Mouse (Mus musculus): ENCODE measurements around the gene Larp6.

GRCm38 (mm10) chr9:60718284-60718683 is 5.5 kb downstream of the Larp6 start:
- TF ChIP-seq EP300 (IDR thresholded peaks at IDR 0.05; ENCODE audit: low read depth), result no peak
- TF ChIP-seq CTCF (IDR thresholded peaks at IDR 0.05; ENCODE audit: low read depth), result peak; percentile 77

All from heart, postnatal 0 days (tissue).